Mouse (Mus musculus) CD8-positive naive resting alpha-beta T cell, adult 2 months (primary cell): ENCODE measurements around the gene Zyx.

Experiments
- DNase-seq, 2 experiments: peaks; one replicate each; pipeline ENCODE4 v3.0.0; 2022; ENCODE audit warnings: low read depth in 2 of 2, low spot score in 2 of 2

Gene Zyx

DNA sequence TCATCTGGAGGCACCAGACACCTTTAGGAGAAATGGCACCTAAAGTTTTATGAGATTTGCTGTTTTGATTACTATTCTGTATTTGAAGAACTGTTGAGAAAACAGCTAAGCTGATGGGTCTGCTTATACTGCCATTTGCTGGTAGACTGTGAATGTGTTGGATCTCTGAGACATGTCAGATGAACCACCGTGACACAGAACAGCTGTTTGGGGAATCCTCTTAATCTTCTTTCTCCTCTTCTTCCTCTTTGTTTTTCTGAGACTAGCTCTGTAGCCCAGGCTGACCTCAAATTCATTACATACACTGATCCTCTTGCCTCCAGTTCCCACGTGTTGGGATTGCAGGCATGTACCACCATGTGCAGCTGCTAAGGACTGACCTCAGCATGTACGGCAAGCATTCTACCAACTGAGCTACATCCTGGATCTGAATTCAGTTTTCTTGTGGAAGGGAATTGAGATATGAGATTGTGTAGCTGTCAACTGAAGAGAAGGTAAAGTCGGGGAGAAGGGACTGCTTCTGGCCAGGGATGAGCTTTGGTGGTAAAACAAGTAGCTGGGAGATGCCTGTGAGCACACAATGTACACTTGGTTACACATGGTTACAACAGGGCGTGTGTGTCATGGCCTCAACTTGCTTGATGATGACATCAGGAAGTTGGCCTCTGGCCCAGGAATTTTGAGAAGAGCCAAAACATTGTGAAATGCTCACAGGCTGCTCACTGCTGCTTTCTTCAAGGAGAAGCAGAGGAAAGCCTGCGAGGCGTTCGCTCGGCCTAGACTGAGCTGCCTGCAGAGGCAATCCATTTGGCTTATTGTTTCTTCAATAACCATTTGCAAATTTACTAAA, 46.8 kb downstream of the Zyx start:
- DNase-seq = no peak

DNA sequence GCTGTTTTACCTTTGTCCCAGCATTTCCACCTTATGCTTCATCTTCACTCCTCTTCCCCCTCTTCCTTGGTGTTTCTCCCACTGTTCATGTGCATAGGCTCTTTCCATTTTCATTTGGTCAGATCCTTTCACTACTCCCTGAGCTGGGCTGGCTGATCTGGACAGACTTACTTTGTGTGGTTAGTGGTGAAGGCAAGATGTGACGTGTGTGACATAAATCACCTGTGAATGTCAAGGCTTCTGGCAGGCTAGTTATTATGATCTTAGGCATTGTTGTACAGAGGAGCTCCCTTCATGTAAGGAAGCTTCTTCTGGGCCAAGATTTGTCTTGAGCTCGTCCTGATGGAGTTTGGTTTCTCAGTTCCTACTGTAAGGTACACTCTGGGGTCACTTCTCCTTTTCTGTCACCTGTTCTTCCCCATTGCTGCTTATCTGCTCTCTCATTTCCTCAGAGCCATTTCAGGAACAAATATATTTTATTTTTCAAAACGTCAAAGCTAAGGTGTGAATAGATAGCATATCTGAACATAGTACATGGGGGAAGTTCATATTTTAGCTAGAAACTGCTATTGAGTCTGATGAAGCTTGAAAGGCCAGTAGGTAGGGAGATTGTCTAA, 47.7 kb downstream of the Zyx start:
- no peak for DNase-seq

DNA sequence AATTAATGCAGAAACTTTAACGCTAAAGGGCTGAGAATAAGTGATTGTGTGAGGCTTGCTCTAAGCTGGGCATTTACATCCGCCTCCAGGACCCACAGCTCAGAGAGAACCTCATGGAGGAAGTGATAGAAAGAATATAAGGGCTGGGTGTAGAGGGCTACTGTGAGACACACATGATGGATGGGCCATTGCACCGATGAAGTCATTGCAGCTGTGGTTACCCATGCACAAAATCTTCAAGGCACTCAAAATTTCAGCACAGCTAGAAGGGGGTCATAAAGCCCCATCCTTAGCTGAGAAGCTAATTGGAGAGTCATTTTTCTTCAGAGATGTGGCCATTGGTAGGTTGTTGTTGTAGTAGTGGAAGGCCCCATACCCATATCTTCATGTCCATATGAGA, 48.9 kb downstream of the Zyx start:
- DNase-seq = no peak

DNA sequence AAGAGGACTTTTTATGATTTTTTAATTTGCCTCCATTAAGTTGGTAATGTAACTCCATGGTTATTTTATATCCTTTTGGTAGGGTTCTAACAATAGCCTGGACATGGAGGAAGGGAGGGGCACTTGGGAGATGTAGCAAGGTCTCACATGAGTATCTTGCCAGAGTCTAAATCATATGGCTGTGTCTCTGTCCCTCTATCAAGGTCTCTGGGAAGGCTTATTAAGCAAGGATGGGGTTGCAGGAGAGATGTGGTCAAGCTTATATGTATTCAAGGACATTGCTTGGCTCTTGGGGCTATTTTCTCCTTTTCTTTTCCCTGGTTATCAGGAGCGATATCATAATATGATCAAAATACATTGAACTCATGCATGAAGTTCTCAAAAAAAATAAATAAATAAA, 49.6 kb downstream of the Zyx start:
- no peak for DNase-seq

DNA sequence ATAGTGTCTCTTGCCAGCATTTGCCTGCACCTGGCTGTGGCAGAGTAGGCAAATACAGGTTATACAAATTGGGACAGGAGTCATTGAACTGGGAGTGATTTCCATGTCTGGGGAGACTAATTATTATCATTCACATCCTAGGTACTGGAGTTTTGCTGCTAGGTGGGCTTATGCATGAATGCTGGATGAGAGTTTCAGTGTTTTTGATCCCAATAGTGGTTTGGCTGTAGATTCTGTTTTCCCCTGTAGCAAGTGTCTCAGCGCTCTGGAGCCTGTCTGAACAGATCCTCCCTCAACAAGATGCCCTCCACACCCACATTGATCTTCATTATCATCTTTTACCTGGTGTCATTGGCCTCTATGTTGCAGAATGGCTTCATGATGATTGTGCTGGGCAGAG, 50.5 kb downstream of the Zyx start, which contains the start of gene Tas2r143:
Gene Tas2r143, plus strand, starts transcription at position 301 of the 400 bp plus-strand sequence.
- no peak for DNase-seq

DNA sequence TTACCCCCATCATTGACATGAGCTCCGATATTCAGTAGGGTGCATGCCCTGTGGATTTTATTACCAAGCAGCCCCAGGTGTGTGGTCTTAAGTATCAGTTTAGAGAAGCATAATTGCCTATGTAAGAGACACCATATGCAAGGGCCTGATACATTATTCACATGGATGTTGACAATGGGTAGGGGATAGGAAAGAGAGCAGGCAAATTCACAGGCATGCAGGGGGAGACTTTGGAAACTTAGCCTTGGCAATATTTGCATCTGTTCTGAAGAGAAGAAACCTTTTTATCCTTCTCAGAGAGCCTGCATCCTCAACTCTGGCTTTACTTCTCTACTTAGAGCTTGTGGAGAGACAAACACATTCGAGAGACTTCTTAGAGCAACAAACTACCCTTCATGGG, 55.7 kb downstream of the Zyx start, which contains the start of gene Tas2r135:
Gene Tas2r135, plus strand, starts transcription at position 301 of the 400 bp plus-strand sequence.
- DNase-seq = no peak
